Mouse (Mus musculus) MEL (cell line): Measurements from ENCODE around the gene Pank1. TPM values are rescaled to one million over a fixed set of nuclear protein-coding genes. Genes with fewer than 3 reads are reported as not detected.

ENCODE experiments used
- DNase-seq: peaks from one replicate; pipeline ENCODE4 v3.0.0; 2011; ENCODE audit warnings: low read depth, low spot score
- H3K27ac ChIP-seq: 2 replicates; pipeline ENCODE4 v1.5.1; 2012; ENCODE audit warnings: low read depth, mild to moderate bottlenecking, control low read depth, low read length, moderate library complexity; ENCODE audit not compliant: control insufficient read depth
- H3K27me3 ChIP-seq, 2 experiments: fragments of 150-350 bp in 1 of 2; sonication (generic) in 1 of 2; 2 replicates each; pipeline ENCODE4 v1.6.1; 2012; ENCODE audit warnings: low read length in 2 of 2, mild to moderate bottlenecking in 2 of 2, improper control_type of control experiment in 1 of 2, moderate library complexity in 1 of 2; ENCODE audit not compliant: insufficient read depth in 2 of 2, control insufficient read depth in 1 of 2
- H3K36me3 ChIP-seq, 2 experiments: 2 replicates each; pipeline ENCODE4 v1.6.1; 2012 to 2014; ENCODE audit warnings: low read length in 2 of 2, improper control_type of control experiment in 1 of 2, inconsistent platforms in 1 of 2, mild to moderate bottlenecking in 1 of 2; ENCODE audit not compliant: insufficient read depth in 2 of 2, control insufficient read depth in 1 of 2
- H3K4me1 ChIP-seq, 2 experiments: fragments of 150-350 bp in 1 of 2; sonication (generic) in 1 of 2; 2 replicates each; pipeline ENCODE4 v1.6.1; 2012; ENCODE audit warnings: low read length in 2 of 2, improper control_type of control experiment in 1 of 2, mild to moderate bottlenecking in 1 of 2; ENCODE audit not compliant: insufficient read depth in 2 of 2, control insufficient read depth in 1 of 2
- H3K4me3 ChIP-seq, 2 experiments: fragments of 150-350 bp in 1 of 2; sonication (generic) in 1 of 2; 2 replicates each; pipeline ENCODE4 v1.5.1; 2012; ENCODE audit warnings: low read depth in 2 of 2, low read length in 2 of 2, mild to moderate bottlenecking in 2 of 2, moderate library complexity in 2 of 2, control low read depth in 1 of 2, improper control_type of control experiment in 1 of 2; ENCODE audit not compliant: control insufficient read depth in 1 of 2, insufficient read depth in 1 of 2
- H3K79me2 ChIP-seq: 2 replicates; pipeline ENCODE4 v1.6.1; 2012; ENCODE audit warnings: mild to moderate bottlenecking, low read length, moderate library complexity; ENCODE audit not compliant: control insufficient read depth, poor library complexity, insufficient read depth
- H3K9ac ChIP-seq: 2 replicates; pipeline ENCODE4 v1.6.1; 2012; ENCODE audit warnings: low read depth, mild to moderate bottlenecking, control low read depth, low read length, moderate library complexity; ENCODE audit not compliant: control insufficient read depth, poor library complexity, severe bottlenecking
- H3K9me3 ChIP-seq: fragments of 150-350 bp; sonication (generic); replicated peaks from 2 replicates; pipeline ENCODE4 v1.6.1; 2012; ENCODE audit warnings: mild to moderate bottlenecking, low read length, improper control_type of control experiment, moderate library complexity; ENCODE audit not compliant: insufficient read depth
- CHD1 ChIP-seq: IDR thresholded peaks from 2 replicates; pipeline ENCODE4 v1.6.1; 2012; ENCODE audit warnings: low read depth, mild to moderate bottlenecking, inconsistent platforms, low read length, improper control_type of control experiment
- CHD2 ChIP-seq: IDR thresholded peaks from 2 replicates; pipeline ENCODE4 v1.6.1; 2011; ENCODE audit warnings: low read length, improper control_type of control experiment
- CTCF ChIP-seq, 3 experiments: IDR thresholded peaks in 2 of 3; conservative IDR thresholded peaks in 1 of 3; 2 replicates each; pipeline ENCODE4 v1.5.1; 2011 to 2012; ENCODE audit warnings: low read length in 3 of 3, low read depth in 2 of 3, mild to moderate bottlenecking in 2 of 3, improper control_type of control experiment in 1 of 3, inconsistent platforms in 1 of 3, mixed read lengths in 1 of 3, moderate library complexity in 1 of 3; ENCODE audit not compliant: control insufficient read depth in 1 of 3, insufficient read depth in 1 of 3, poor library complexity in 1 of 3, severe bottlenecking in 1 of 3
- E2F4 ChIP-seq: IDR thresholded peaks from 2 replicates; pipeline ENCODE4 v1.6.1; 2011; ENCODE audit warnings: low read depth, low read length, improper control_type of control experiment, borderline replicate concordance
- ELF1 ChIP-seq: IDR thresholded peaks from 2 replicates; pipeline ENCODE4 v1.6.1; 2014; ENCODE audit warnings: low read depth, mild to moderate bottlenecking, inconsistent platforms, low read length, improper control_type of control experiment, moderate library complexity
- EP300 ChIP-seq, 2 experiments: IDR thresholded peaks; 2 replicates each; pipeline ENCODE4 v1.6.1; 2011; ENCODE audit warnings: improper control_type of control experiment in 2 of 2, low read length in 2 of 2, low read depth in 1 of 2, mild to moderate bottlenecking in 1 of 2
- ETS1 ChIP-seq: IDR thresholded peaks from 2 replicates; pipeline ENCODE4 v1.6.1; 2012; ENCODE audit warnings: low read depth, mild to moderate bottlenecking, inconsistent platforms, low read length, improper control_type of control experiment, moderate library complexity
- GABPA ChIP-seq: IDR thresholded peaks from 2 replicates; pipeline ENCODE4 v1.6.1; 2012; ENCODE audit warnings: low read depth, mild to moderate bottlenecking, inconsistent platforms, low read length, improper control_type of control experiment, moderate library complexity
- GATA1 ChIP-seq: IDR thresholded peaks from 2 replicates; pipeline ENCODE4 v1.6.1; 2011; ENCODE audit warnings: low read depth, low read length, improper control_type of control experiment
- JUND ChIP-seq: IDR thresholded peaks from 2 replicates; pipeline ENCODE4 v1.6.1; 2011; ENCODE audit warnings: low read depth, mild to moderate bottlenecking, improper control_type of control experiment, low read length
- KAT2A ChIP-seq: conservative IDR thresholded peaks from 2 replicates; pipeline ENCODE4 v1.6.1; 2012; ENCODE audit warnings: low read depth, low read length, improper control_type of control experiment, inconsistent platforms
- MAFK ChIP-seq: IDR thresholded peaks from 2 replicates; pipeline ENCODE4 v1.6.1; 2011; ENCODE audit warnings: low read depth, mild to moderate bottlenecking, low read length, improper control_type of control experiment, borderline replicate concordance
- MAX ChIP-seq: IDR thresholded peaks from 2 replicates; pipeline ENCODE4 v1.6.1; 2011; ENCODE audit warnings: low read length, improper control_type of control experiment
- MAZ ChIP-seq: IDR thresholded peaks from 2 replicates; pipeline ENCODE4 v1.6.1; 2012; ENCODE audit warnings: low read depth, mild to moderate bottlenecking, inconsistent platforms, low read length, improper control_type of control experiment
- MXI1 ChIP-seq: IDR thresholded peaks from 2 replicates; pipeline ENCODE4 v1.6.1; 2011; ENCODE audit warnings: mild to moderate bottlenecking, low read depth, low read length, improper control_type of control experiment
- MYB ChIP-seq: IDR thresholded peaks from 2 replicates; pipeline ENCODE4 v1.6.1; 2011; ENCODE audit warnings: mild to moderate bottlenecking, low read depth, low read length, improper control_type of control experiment
- MYC ChIP-seq: IDR thresholded peaks from 2 replicates; pipeline ENCODE4 v1.6.1; 2011; ENCODE audit warnings: low read depth, mild to moderate bottlenecking, low read length, improper control_type of control experiment, moderate library complexity
- NELFE ChIP-seq: IDR thresholded peaks from 2 replicates; pipeline ENCODE4 v1.6.1; 2011; ENCODE audit warnings: low read depth, low read length, improper control_type of control experiment
- POLR2AphosphoS2 ChIP-seq: IDR thresholded peaks from 2 replicates; pipeline ENCODE4 v1.6.1; 2011; ENCODE audit warnings: low read length, improper control_type of control experiment
- POLR2AphosphoS5 ChIP-seq: IDR thresholded peaks from 2 replicates; pipeline ENCODE4 v1.6.1; 2012; ENCODE audit warnings: low read depth, borderline replicate concordance, mild to moderate bottlenecking, inconsistent platforms, low read length, moderate library complexity, mixed read lengths
- RCOR1 ChIP-seq: IDR thresholded peaks from 2 replicates; pipeline ENCODE4 v1.6.1; 2012; ENCODE audit warnings: low read depth, mild to moderate bottlenecking, inconsistent platforms, low read length, improper control_type of control experiment
- SIN3A ChIP-seq: IDR thresholded peaks from 2 replicates; pipeline ENCODE4 v1.6.1; 2012; ENCODE audit warnings: low read length, improper control_type of control experiment, inconsistent platforms
- TBP ChIP-seq: IDR thresholded peaks from 2 replicates; pipeline ENCODE4 v1.8.0; 2011; ENCODE audit warnings: low read depth, low read length, improper control_type of control experiment
- TCF12 ChIP-seq: IDR thresholded peaks from 2 replicates; pipeline ENCODE4 v1.6.1; 2014; ENCODE audit warnings: low read depth, mild to moderate bottlenecking, inconsistent platforms, low read length, improper control_type of control experiment, moderate library complexity
- UBTF ChIP-seq: IDR thresholded peaks from 2 replicates; pipeline ENCODE4 v1.6.1; 2012; ENCODE audit warnings: low read depth, mild to moderate bottlenecking, inconsistent platforms, low read length, improper control_type of control experiment, moderate library complexity, borderline replicate concordance; ENCODE audit not compliant: insufficient read depth
- ZC3H11A ChIP-seq: IDR thresholded peaks from 2 replicates; pipeline ENCODE4 v1.6.1; 2012; ENCODE audit warnings: low read depth, mild to moderate bottlenecking, inconsistent platforms, low read length, improper control_type of control experiment
- ZKSCAN1 ChIP-seq: IDR thresholded peaks from 2 replicates; pipeline ENCODE4 v1.6.1; 2012; ENCODE audit warnings: low read depth, mild to moderate bottlenecking, inconsistent platforms, low read length, improper control_type of control experiment, moderate library complexity
- ZMIZ1 ChIP-seq: IDR thresholded peaks from 2 replicates; pipeline ENCODE4 v1.6.1; 2012; ENCODE audit warnings: low read depth, mild to moderate bottlenecking, inconsistent platforms, low read length, improper control_type of control experiment, moderate library complexity
- ZNF384 ChIP-seq: IDR thresholded peaks from 2 replicates; pipeline ENCODE4 v1.6.1; 2012; ENCODE audit warnings: low read depth, mild to moderate bottlenecking, inconsistent platforms, low read length, improper control_type of control experiment
- polyA plus RNA-seq, 2 experiments: library from polyadenylated mRNA; stranded (reverse) in 1 of 2; unstranded in 1 of 2; fragments of >175 nt in 1 of 2; fragments of >200 nt in 1 of 2; gene quantifications; 2 replicates each; pipeline versions ENCODE4 v1.2.1 to v1.2.4; 2012; ENCODE audit warnings: low replicate concordance in 2 of 2, low read depth in 1 of 2; ENCODE audit not compliant: insufficient read length in 2 of 2, insufficient read depth in 1 of 2, missing spikeins in 1 of 2
- total RNA-seq: library from RNA; depleted of rRNA; stranded (reverse); fragments of 300-350 nt; gene quantifications from 2 replicates; pipeline ENCODE4 v1.2.3, GENCODE M21; 2012

Gene Pank1
- total and polyA plus RNA-seq, 3 experiments = 7.2 to 7.6 TPM; not detected in 1

DNA sequence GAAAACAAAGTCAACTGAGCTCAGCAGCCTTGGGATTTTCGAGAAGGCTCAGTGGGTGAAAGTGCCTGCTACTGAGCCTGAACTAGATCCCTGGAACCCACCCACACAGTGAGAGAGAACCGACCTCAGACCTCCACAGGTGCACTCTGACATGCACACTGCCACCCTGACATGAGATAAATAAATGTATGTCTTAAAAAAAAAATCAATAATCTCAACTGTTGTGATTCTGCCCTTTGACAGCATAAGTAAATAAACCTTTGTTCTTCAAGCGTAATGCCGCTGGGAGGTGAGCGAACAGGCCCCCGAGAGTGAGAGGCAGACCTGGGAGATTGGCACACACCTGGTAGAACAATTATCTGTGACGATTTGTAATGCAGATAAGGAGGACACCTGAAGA, 33.2 kb downstream of the Pank1 start:
- TF ChIP-seq ZKSCAN1 = no peak
- no peak for TF ChIP-seq GATA1
- peak; percentile 49 for TF ChIP-seq RCOR1
- TF ChIP-seq CHD2 = no peak
- no peak for TF ChIP-seq ELF1
- 0 out of 2 replicates have a peak, but pooled peaks have one; percentile 17 for TF ChIP-seq ETS1
- TF ChIP-seq NELFE = no peak; the same call in 1 of the 2 replicates
- TF ChIP-seq UBTF = no peak
- 0 out of 2 replicates have a peak, but pooled peaks have one; percentile 13 for TF ChIP-seq MYB
- no peak for TF ChIP-seq MAFK
- TF ChIP-seq SIN3A = peak; percentile 51; the same call in 1 of the 2 replicates
- TF ChIP-seq POLR2AphosphoS5 = no peak
- TF ChIP-seq TCF12 = 0 out of 2 replicates have a peak, but pooled peaks have one; percentile 6
- peak; percentile 78; the same call in 1 of the 2 replicates for TF ChIP-seq ZMIZ1
- no peak for TF ChIP-seq GABPA
- TF ChIP-seq EP300 (IDR thresholded peaks at IDR 0.05; ENCODE audit: low read depth in 1 of 2, low read length in 2 of 2) = peak; percentile 42 to 45; a peak in 2 of 4 replicates
- TF ChIP-seq TBP = no peak
- no peak for TF ChIP-seq CTCF (IDR thresholded peaks at IDR 0.05 in 2 of 3, conservative IDR thresholded peaks at IDR 0.05 in 1 of 3; ENCODE audit: control insufficient read depth in 1 of 3, insufficient read depth in 1 of 3, low read depth in 2 of 3, low read length in 3 of 3, poor library complexity in 1 of 3, severe bottlenecking in 1 of 3)
- no peak for TF ChIP-seq E2F4
- 0 out of 2 replicates have a peak, but pooled peaks have one; percentile 16 for TF ChIP-seq ZNF384
- TF ChIP-seq KAT2A = 0 out of 2 replicates have a peak, but pooled peaks have one; percentile 23
- TF ChIP-seq POLR2AphosphoS2 = no peak
- peak; percentile 96; the same call in 1 of the 2 replicates for TF ChIP-seq CHD1
- no peak for TF ChIP-seq ZC3H11A
- TF ChIP-seq MAX = no peak
- TF ChIP-seq MYC = 0 out of 2 replicates have a peak, but pooled peaks have one; percentile 25
- TF ChIP-seq JUND = 0 out of 2 replicates have a peak, but pooled peaks have one; percentile 52
- 0 out of 2 replicates have a peak, but pooled peaks have one; percentile 15 for TF ChIP-seq MAZ
- TF ChIP-seq MXI1 = no peak; the same call in none of the 2 replicates
- Histone ChIP-seq H3K4me1 (peaks cover 35 to 57% of the 10 kb centered on the region in 2 experiments), H3K79me2 (peaks cover 8% of the 10 kb centered on the region), H3K36me3 (peaks cover 0 to 63% of the 10 kb centered on the region in 2 experiments; a peak in 2 of 4 replicates), H3K9me3 (no peaks in the 10 kb centered on the region), H3K4me3 (peak overlapping the region; percentile 45 to 64), H3K27ac (peak overlapping the region; percentile 96), H3K27me3 (no peaks in the 10 kb centered on the region), H3K9ac (peak overlapping the region; percentile 54)
- DNase-seq = peak; percentile 55
